Mouse (Mus musculus): ENCODE measurements around the gene Ifnl2. TPM values are rescaled to one million over a fixed set of nuclear protein-coding genes. Genes with fewer than 3 reads are reported as not detected.
A peak's percentile ranks its signal among the peaks of the same experiment; 100 is the strongest.
"Not testable (repeated sequence)": the region's sequence is repeated elsewhere in the genome, so short reads cannot be mapped to it uniquely, and the experiment has no call there.

Ifnl2 gene
- polyA plus RNA-seq (2015; fragmentation: Nextera tagmentation; extraction: Ambion mirVana): not detected in 2 replicates

DNA sequence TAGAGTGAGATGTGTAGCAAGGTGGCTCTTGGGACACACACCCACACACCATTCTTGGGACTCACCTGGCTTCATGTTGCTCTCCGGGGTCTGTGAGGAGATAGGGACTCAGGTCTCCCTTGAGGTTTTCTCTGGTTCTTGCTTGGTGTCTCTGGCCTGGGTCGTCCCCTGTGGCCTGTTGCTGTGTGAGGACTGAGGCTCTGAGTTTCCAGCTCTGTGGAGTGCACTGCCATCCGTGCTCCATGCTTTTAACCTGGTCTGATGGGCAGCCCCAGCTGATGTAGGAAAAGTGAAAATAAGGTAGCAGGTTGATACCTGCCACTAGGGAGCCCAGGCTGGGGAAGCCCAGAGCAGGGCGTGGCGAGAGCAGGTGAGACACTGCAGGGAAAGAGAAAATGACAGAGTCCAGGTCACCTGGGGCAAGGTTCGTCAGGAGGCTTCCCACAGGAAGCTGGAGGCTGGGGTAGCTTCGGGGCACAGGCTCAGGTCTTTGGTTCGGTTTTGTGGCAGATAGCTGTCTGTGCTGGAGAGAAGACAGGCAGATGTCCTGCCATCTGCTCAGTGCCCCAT, at the start of gene Ifnl2:
TSS of gene Ifnl2 (minus strand) at position 51 of the 570 bp plus-strand sequence.
- not testable (repeated sequence) for H3K4me1 ChIP-seq (ENCODE audit: control insufficient read depth, insufficient read depth, low read length); H3K4me2 ChIP-seq (ENCODE audit: low read depth, low read length); H3K9me3 ChIP-seq (replicated peaks; ENCODE audit: control insufficient read depth, low read length); H3K9ac ChIP-seq (ENCODE audit: low read length); H3K27ac ChIP-seq (ENCODE audit: low read length); H3K4me3 ChIP-seq (ENCODE audit: low read length); ATAC-seq (replicated peaks; ENCODE audit: extremely low read depth, insufficient read depth, low FRiP score); H3K27me3 ChIP-seq (ENCODE audit: control insufficient read depth, insufficient read depth, low read length); H3K36me3 ChIP-seq (ENCODE audit: control insufficient read depth, insufficient read depth)
- 63% methylated on average over 8 of the region's 8 CpGs for WGBS

DNA sequence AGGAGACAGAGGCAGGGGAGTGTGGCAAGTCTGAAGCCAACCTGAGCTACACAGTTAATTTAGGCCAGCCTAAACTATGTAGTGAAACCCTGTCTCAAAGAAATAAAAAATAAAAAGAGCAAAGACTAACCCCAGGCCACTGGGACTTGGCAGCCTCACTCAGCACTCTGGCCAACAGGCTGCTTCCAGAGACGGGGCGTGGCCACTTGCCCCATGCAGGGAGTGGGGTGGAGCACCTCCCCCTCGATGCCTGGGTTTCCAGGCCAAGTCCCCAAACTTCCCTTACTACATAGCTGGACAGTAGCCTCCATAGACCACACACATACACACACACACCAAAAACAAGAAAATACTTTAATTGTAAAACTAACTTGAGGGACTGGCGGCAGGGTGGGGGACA, 48.2 kb upstream of the Ifnl2 start:
- WGBS: 42% methylated on average over 4 of the region's 4 CpGs
- peaks cover 9% of the 10 kb centered on the region; the same call in 1 of the 2 replicates for H3K4me1 ChIP-seq (ENCODE audit: control insufficient read depth, insufficient read depth, low read length)
- H3K27ac ChIP-seq (ENCODE audit: low read length): no peak overlapping the region
- no peaks in the 10 kb centered on the region for H3K9me3 ChIP-seq (replicated peaks; ENCODE audit: control insufficient read depth, low read length)
- H3K36me3 ChIP-seq (ENCODE audit: control insufficient read depth, insufficient read depth): peaks cover 20% of the 10 kb centered on the region
- no peak overlapping the region for H3K9ac ChIP-seq (ENCODE audit: low read length)
- peak; percentile 52 for ATAC-seq (replicated peaks; ENCODE audit: extremely low read depth, insufficient read depth, low FRiP score)
- H3K27me3 ChIP-seq (ENCODE audit: control insufficient read depth, insufficient read depth, low read length): no peaks in the 10 kb centered on the region
- H3K4me3 ChIP-seq (ENCODE audit: low read length): no peak overlapping the region
- no peak overlapping the region for H3K4me2 ChIP-seq (ENCODE audit: low read depth, low read length)

DNA sequence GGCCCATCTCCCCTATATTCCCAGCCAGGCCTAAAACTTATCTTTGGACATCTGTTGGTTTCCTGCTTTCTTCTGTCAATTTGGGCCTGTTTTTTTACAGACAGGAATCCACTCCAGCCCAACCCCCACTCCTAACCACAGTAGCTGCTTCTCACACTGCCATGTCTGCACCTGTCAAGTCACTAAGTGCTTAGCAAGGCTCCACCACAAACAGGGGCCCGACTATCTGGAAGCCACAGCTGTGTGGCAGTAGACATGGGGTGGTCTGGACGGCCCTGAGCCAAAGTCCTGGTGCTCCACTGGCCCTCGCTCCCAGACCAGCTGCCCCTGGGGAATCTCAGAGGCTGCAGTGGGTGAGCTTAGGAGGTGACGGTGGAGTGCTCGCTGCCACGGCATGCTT, 47.5 kb upstream of the Ifnl2 start:
- Histone ChIP-seq H3K4me1 (ENCODE audit: control insufficient read depth, insufficient read depth, low read length) (peaks cover 9% of the 10 kb centered on the region; the same call in 1 of the 2 replicates), H3K9ac (ENCODE audit: low read length) (no peak overlapping the region), H3K27ac (ENCODE audit: low read length) (peak overlapping the region; percentile 43), H3K27me3 (ENCODE audit: control insufficient read depth, insufficient read depth, low read length) (no peaks in the 10 kb centered on the region), H3K4me3 (ENCODE audit: low read length) (no peak overlapping the region), H3K9me3 (replicated peaks; ENCODE audit: control insufficient read depth, low read length) (no peaks in the 10 kb centered on the region), H3K4me2 (ENCODE audit: low read depth, low read length) (no peak overlapping the region), H3K36me3 (ENCODE audit: control insufficient read depth, insufficient read depth) (peaks cover 17% of the 10 kb centered on the region)
- peak; percentile 70 for ATAC-seq (replicated peaks; ENCODE audit: extremely low read depth, insufficient read depth, low FRiP score)
- WGBS: 42% methylated on average over 6 of the region's 6 CpGs

DNA sequence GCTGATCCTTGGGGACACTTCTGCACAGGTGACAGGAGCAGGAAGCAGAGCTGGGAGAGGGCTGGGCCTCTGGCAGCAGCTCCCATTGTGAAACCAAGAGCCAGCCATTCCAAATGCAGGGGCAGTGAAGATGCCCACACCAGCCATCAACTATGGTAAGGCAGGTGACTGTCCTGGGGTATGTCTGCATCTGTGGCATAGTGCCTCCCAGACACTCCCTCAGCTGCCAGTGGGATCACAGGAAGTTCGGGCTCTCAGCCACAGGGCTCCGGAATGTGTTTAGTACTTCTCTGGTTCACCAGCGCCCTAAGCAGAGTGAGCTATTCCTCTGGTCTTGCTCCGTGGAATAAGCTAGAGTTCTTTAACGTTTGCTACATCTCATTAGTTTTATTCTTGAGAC, 46.8 kb upstream of the Ifnl2 start:
- H3K4me3 ChIP-seq (ENCODE audit: low read length): no peak overlapping the region
- no peak for ATAC-seq (replicated peaks; ENCODE audit: extremely low read depth, insufficient read depth, low FRiP score)
- H3K4me2 ChIP-seq (ENCODE audit: low read depth, low read length): no peak overlapping the region
- no peaks in the 10 kb centered on the region for H3K27me3 ChIP-seq (ENCODE audit: control insufficient read depth, insufficient read depth, low read length)
- H3K27ac ChIP-seq (ENCODE audit: low read length): peak overlapping the region; percentile 0
- H3K4me1 ChIP-seq (ENCODE audit: control insufficient read depth, insufficient read depth, low read length): peaks cover 9% of the 10 kb centered on the region; the same call in 1 of the 2 replicates
- H3K36me3 ChIP-seq (ENCODE audit: control insufficient read depth, insufficient read depth): peaks cover 12% of the 10 kb centered on the region
- no peaks in the 10 kb centered on the region for H3K9me3 ChIP-seq (replicated peaks; ENCODE audit: control insufficient read depth, low read length)
- no peak overlapping the region for H3K9ac ChIP-seq (ENCODE audit: low read length)
- WGBS: 51% methylated on average over 5 of the region's 5 CpGs

DNA sequence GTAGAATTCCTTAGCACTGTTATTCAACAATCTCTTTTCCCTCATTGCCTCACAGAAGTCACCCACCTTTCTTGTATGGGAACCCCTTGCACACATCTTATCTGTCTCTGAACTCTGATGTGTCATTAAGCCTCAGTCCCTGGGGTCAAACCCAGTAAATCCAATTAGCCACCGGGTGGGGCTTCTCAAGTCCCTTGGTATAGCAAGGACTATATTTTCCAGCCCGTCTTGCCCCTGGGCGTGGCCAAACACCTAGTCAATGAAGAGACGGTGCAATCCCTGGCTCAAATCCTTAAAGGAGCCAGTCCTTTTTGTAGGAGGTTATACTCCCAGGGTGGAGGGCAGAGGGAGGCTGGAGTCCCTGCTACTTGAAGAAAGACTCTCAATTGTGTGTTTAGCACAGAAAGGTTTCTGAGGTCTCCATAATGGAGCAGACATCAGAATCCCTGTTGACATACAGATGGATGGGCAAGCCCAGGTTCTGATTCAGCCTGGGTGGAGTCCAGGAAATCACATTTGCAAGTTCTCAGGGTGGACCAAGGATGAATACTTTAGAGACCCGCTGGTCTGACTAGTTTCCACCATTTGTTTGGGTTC, 45.8 kb upstream of the Ifnl2 start:
- H3K36me3 ChIP-seq (ENCODE audit: control insufficient read depth, insufficient read depth): peaks cover 7% of the 10 kb centered on the region
- H3K9ac ChIP-seq (ENCODE audit: low read length): no peak overlapping the region
- H3K27ac ChIP-seq (ENCODE audit: low read length): no peak overlapping the region
- H3K27me3 ChIP-seq (ENCODE audit: control insufficient read depth, insufficient read depth, low read length): no peaks in the 10 kb centered on the region
- no peak for ATAC-seq (replicated peaks; ENCODE audit: extremely low read depth, insufficient read depth, low FRiP score)
- WGBS: 15% methylated on average over 5 of the region's 5 CpGs
- no peak overlapping the region for H3K4me3 ChIP-seq (ENCODE audit: low read length)
- no peaks in the 10 kb centered on the region for H3K9me3 ChIP-seq (replicated peaks; ENCODE audit: control insufficient read depth, low read length)
- no peak overlapping the region for H3K4me2 ChIP-seq (ENCODE audit: low read depth, low read length)
- peaks cover 9% of the 10 kb centered on the region; the same call in 1 of the 2 replicates for H3K4me1 ChIP-seq (ENCODE audit: control insufficient read depth, insufficient read depth, low read length)

DNA sequence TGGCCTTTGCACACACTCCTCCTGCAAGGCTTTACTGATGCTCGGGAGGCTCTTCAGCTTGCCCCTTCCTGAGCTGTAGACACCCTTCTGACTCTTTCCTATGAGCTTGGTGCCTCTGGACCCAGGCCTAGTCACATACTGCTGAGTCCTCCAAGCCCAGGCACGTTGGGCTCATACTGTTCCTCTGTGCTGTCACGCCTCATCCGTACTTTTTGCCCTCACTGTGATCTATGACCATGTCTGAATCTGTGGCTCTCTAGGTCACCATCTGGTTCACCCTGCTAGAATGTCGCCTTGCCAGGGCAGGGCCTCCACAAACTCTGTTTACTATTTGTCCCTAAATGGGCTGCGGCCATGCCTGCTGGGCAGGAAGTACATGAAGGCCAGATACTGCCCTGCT, 42.8 kb upstream of the Ifnl2 start:
- H3K36me3 ChIP-seq (ENCODE audit: control insufficient read depth, insufficient read depth): no peaks in the 10 kb centered on the region
- 81% methylated on average over 6 of the region's 6 CpGs for WGBS
- H3K4me1 ChIP-seq (ENCODE audit: control insufficient read depth, insufficient read depth, low read length): peaks cover 7% of the 10 kb centered on the region; the same call in 1 of the 2 replicates
- H3K4me3 ChIP-seq (ENCODE audit: low read length): no peak overlapping the region
- ATAC-seq (replicated peaks; ENCODE audit: extremely low read depth, insufficient read depth, low FRiP score): no peak
- no peak overlapping the region for H3K9ac ChIP-seq (ENCODE audit: low read length)
- H3K27me3 ChIP-seq (ENCODE audit: control insufficient read depth, insufficient read depth, low read length): peaks cover 2% of the 10 kb centered on the region; the same call in 1 of the 2 replicates
- H3K4me2 ChIP-seq (ENCODE audit: low read depth, low read length): no peak overlapping the region
- no peaks in the 10 kb centered on the region for H3K9me3 ChIP-seq (replicated peaks; ENCODE audit: control insufficient read depth, low read length)
- no peak overlapping the region for H3K27ac ChIP-seq (ENCODE audit: low read length)

DNA sequence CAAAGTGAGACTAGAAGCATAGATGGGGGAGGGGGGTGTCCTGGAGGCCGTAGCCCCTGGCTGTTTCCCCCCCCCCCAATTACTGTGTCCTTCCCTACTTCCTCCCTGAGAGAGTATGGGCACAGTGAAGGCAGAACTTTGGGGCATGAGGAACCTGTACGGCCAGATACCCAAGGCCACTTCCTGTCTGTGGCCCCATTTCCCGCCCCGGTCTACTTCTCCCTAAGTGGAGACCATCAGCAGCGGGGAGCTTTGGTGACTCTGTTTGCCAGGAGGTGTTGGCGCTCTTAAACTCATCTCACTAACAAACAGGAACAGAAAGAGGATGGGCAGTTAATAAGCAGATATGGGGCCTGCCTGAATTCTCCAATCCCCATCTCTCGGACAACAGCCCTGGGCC, 37.4 kb upstream of the Ifnl2 start:
- Histone ChIP-seq H3K9ac (ENCODE audit: low read length) (no peak overlapping the region), H3K27ac (ENCODE audit: low read length) (no peak overlapping the region), H3K9me3 (replicated peaks; ENCODE audit: control insufficient read depth, low read length) (no peaks in the 10 kb centered on the region), H3K36me3 (ENCODE audit: control insufficient read depth, insufficient read depth) (no peaks in the 10 kb centered on the region), H3K27me3 (ENCODE audit: control insufficient read depth, insufficient read depth, low read length) (peaks cover 41% of the 10 kb centered on the region), H3K4me2 (ENCODE audit: low read depth, low read length) (no peak overlapping the region), H3K4me3 (ENCODE audit: low read length) (no peak overlapping the region), H3K4me1 (ENCODE audit: control insufficient read depth, insufficient read depth, low read length) (0 out of 2 replicates have a peak, but pooled peaks cover 3% of the 10 kb centered on the region)
- 63% methylated on average over 7 of the region's 7 CpGs for WGBS
- ATAC-seq (replicated peaks; ENCODE audit: extremely low read depth, insufficient read depth, low FRiP score): no peak

DNA sequence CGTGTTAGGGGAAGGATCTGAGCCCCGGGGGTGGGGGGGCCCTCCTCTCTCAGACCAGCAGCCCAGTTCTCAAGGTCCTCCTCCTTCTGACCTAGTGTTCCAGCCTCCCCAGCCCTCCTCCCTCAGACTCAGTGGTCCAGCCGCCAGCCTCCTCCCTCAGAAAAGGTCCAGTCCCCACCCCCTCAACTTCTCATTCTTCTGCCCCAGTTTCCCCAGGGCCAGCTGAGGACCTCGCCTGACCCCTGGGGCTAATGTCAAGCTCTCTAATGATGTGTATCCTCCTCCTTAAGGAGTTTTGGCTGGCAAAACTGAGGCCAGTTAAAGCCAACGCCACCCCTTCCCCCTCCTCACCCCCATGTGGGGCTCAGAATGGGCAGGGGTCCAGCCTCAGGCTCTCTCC, 36.9 kb upstream of the Ifnl2 start, which contains the start of gene Nccrp1:
TSS of gene Nccrp1 (minus strand) at position 101 of the 400 bp plus-strand sequence.
- ATAC-seq (replicated peaks; ENCODE audit: extremely low read depth, insufficient read depth, low FRiP score): no peak
- Histone ChIP-seq H3K36me3 (ENCODE audit: control insufficient read depth, insufficient read depth) (no peaks in the 10 kb centered on the region), H3K27ac (ENCODE audit: low read length) (no peak within 1 kb of the TSS), H3K27me3 (ENCODE audit: control insufficient read depth, insufficient read depth, low read length) (peaks cover 41% of the 10 kb centered on the region), H3K9ac (ENCODE audit: low read length) (no peak within 1 kb of the TSS), H3K9me3 (replicated peaks; ENCODE audit: control insufficient read depth, low read length) (no peaks in the 10 kb centered on the region), H3K4me3 (ENCODE audit: low read length) (peak within 1 kb of the TSS; percentile 18; the same call in 1 of the 2 replicates), H3K4me1 (ENCODE audit: control insufficient read depth, insufficient read depth, low read length) (0 out of 2 replicates have a peak, but pooled peaks cover 3% of the 10 kb centered on the region), H3K4me2 (ENCODE audit: low read depth, low read length) (peak within 1 kb of the TSS; percentile 54)
- 3% methylated on average over 5 of the region's 5 CpGs for WGBS

DNA sequence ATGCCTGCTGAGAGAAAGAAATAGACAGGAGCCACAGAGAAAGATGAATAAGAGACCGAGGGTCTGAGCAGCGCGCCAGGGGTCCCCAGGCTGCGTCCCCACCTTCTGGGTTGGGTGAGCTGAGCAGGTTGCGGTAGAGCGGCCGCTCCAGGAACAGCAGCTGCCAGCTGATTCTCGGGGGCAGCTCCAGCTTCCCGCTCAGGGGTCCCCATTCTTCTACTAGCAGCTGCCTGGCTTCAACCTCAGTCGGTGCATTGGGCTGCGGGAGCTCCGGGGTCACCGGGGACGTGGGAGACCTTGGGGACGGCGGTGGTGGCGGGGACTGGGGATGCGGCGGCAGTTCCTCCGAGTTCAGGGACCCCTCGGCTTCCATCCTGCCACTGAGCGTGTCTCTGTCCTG, 36.4 kb upstream of the Ifnl2 start:
- Histone ChIP-seq H3K9me3 (replicated peaks; ENCODE audit: control insufficient read depth, low read length) (no peaks in the 10 kb centered on the region), H3K9ac (ENCODE audit: low read length) (no peak overlapping the region), H3K27ac (ENCODE audit: low read length) (no peak overlapping the region), H3K4me2 (ENCODE audit: low read depth, low read length) (peak overlapping the region; percentile 54), H3K4me3 (ENCODE audit: low read length) (peak overlapping the region; percentile 18; the same call in 1 of the 2 replicates), H3K27me3 (ENCODE audit: control insufficient read depth, insufficient read depth, low read length) (peaks cover 41% of the 10 kb centered on the region), H3K36me3 (ENCODE audit: control insufficient read depth, insufficient read depth) (no peaks in the 10 kb centered on the region), H3K4me1 (ENCODE audit: control insufficient read depth, insufficient read depth, low read length) (0 out of 2 replicates have a peak, but pooled peaks cover 3% of the 10 kb centered on the region)
- WGBS: 2% methylated on average over 22 of the region's 22 CpGs
- no peak for ATAC-seq (replicated peaks; ENCODE audit: extremely low read depth, insufficient read depth, low FRiP score)

Data from heart, embryonic 16.5 days (tissue).